Mouse (Mus musculus) MEL (cell line): Measurements from ENCODE around the gene Atg2a.

Experiments
- CTCF ChIP-seq, 3 experiments: IDR thresholded peaks in 2 of 3; conservative IDR thresholded peaks in 1 of 3; 2 replicates each; pipeline ENCODE4 v1.5.1; 2011 to 2012; ENCODE audit warnings: low read length in 3 of 3, low read depth in 2 of 3, mild to moderate bottlenecking in 2 of 3, improper control_type of control experiment in 1 of 3, inconsistent platforms in 1 of 3, mixed read lengths in 1 of 3, moderate library complexity in 1 of 3; ENCODE audit not compliant: control insufficient read depth in 1 of 3, insufficient read depth in 1 of 3, poor library complexity in 1 of 3, severe bottlenecking in 1 of 3
- E2F4 ChIP-seq: IDR thresholded peaks from 2 replicates; pipeline ENCODE4 v1.6.1; 2011; ENCODE audit warnings: low read depth, low read length, improper control_type of control experiment, borderline replicate concordance
- HCFC1 ChIP-seq: IDR thresholded peaks from 2 replicates; pipeline ENCODE4 v1.6.1; 2012; ENCODE audit warnings: low read depth, mild to moderate bottlenecking, inconsistent platforms, low read length, improper control_type of control experiment, moderate library complexity
- RAD21 ChIP-seq: IDR thresholded peaks from 2 replicates; pipeline ENCODE4 v1.6.1; 2011; ENCODE audit warnings: mild to moderate bottlenecking, low read depth, low read length, improper control_type of control experiment
- ZMIZ1 ChIP-seq: IDR thresholded peaks from 2 replicates; pipeline ENCODE4 v1.6.1; 2012; ENCODE audit warnings: low read depth, mild to moderate bottlenecking, inconsistent platforms, low read length, improper control_type of control experiment, moderate library complexity

GRCm38 (mm10) chr19:6288236-6288894, 46.9 kb downstream of the Atg2a start:
- TF ChIP-seq CTCF (IDR thresholded peaks at IDR 0.05 in 2 of 3, conservative IDR thresholded peaks at IDR 0.05 in 1 of 3; ENCODE audit: control insufficient read depth in 1 of 3, insufficient read depth in 1 of 3, low read depth in 2 of 3, low read length in 3 of 3, poor library complexity in 1 of 3, severe bottlenecking in 1 of 3) (no peak), ZMIZ1 (no peak), HCFC1 (no peak), E2F4 (no peak), RAD21 (no peak)
